Comparison of ENCODE assay signal across 21 mouse cellular contexts in genomic region chr12:3905436-3905835, GRCm38 (mm10). TPM values are rescaled to one million over a fixed set of nuclear protein-coding genes. Genes with fewer than 3 reads are reported as not detected.
DNase-seq lines count a peak whose midpoint lies in the region; ATAC-seq lines count a peak whose summit lies in the region.
"Had no signal": no experiment of that assay in that cellular context is flagged by ENCODE, and none has a peak within 500 bp of the region (broad histone marks: within the 10 kb centered on the region; RNA-seq: fewer than 3 reads in every experiment).

No protein-coding gene starts in this region.

- no peak overlapping the region for H3K4me3 ChIP-seq in heart, embryonic 13.5 days
- no peak overlapping the region for H3K4me3 ChIP-seq in midbrain, embryonic 11.5 days (ENCODE audit: low read depth, low read length)
- no peak overlapping the region for H3K4me3 ChIP-seq in midbrain, embryonic 13.5 days (replicated peaks)
- no peak overlapping the region for H3K4me3 ChIP-seq in macrophage (ENCODE audit: inconsistent target)
- H3K4me3 ChIP-seq in kidney, embryonic 14.5 days (ENCODE audit: low read length): no peak overlapping the region
- H3K4me3 ChIP-seq: embryonic facial prominence, embryonic 10.5 days; embryonic facial prominence, embryonic 12.5 days; forebrain, embryonic 13.5 days; forebrain, embryonic 15.5 days had no signal

- H3K27me3 ChIP-seq in heart, embryonic 13.5 days (replicated peaks): no peaks in the 10 kb centered on the region
- no peaks in the 10 kb centered on the region for H3K27me3 ChIP-seq in midbrain, embryonic 11.5 days (ENCODE audit: control insufficient read depth, insufficient read depth, low read length)
- H3K27me3 ChIP-seq in midbrain, embryonic 13.5 days: no peaks in the 10 kb centered on the region
- H3K27me3 ChIP-seq in kidney, embryonic 14.5 days (ENCODE audit: control insufficient read depth, insufficient read depth, low read length): no peaks in the 10 kb centered on the region
- H3K27me3 ChIP-seq: embryonic facial prominence, embryonic 12.5 days; forebrain, embryonic 13.5 days; forebrain, embryonic 15.5 days; Patski had no signal

- H3K36me3 ChIP-seq in heart, embryonic 13.5 days: peaks cover 96% of the 10 kb centered on the region
- peaks cover 41% of the 10 kb centered on the region for H3K36me3 ChIP-seq in midbrain, embryonic 11.5 days (ENCODE audit: control insufficient read depth, insufficient read depth, low read length)
- peaks cover 89% of the 10 kb centered on the region for H3K36me3 ChIP-seq in midbrain, embryonic 13.5 days
- H3K36me3 ChIP-seq in macrophage (ENCODE audit: inconsistent target): peaks cover 78% of the 10 kb centered on the region
- H3K36me3 ChIP-seq in kidney, embryonic 14.5 days (ENCODE audit: control insufficient read depth, insufficient read depth, low read length): peaks cover 84% of the 10 kb centered on the region
- H3K36me3 ChIP-seq: G1E had no signal

- no peak overlapping the region for H3K4me2 ChIP-seq in heart, embryonic 13.5 days
- H3K4me2 ChIP-seq in midbrain, embryonic 11.5 days: no peak overlapping the region
- no peak overlapping the region for H3K4me2 ChIP-seq in midbrain, embryonic 13.5 days (replicated peaks)
- H3K4me2 ChIP-seq in kidney, embryonic 14.5 days (replicated peaks; ENCODE audit: low read depth, low read length): no peak overlapping the region
- H3K4me2 ChIP-seq: embryonic facial prominence, embryonic 12.5 days; forebrain, embryonic 13.5 days; forebrain, embryonic 15.5 days had no signal

- intact Hi-C loops in heart, postnatal 10 days (cut with DNase I): no loop called here

- peaks cover 20% of the 10 kb centered on the region; the same call in 1 of the 2 replicates for H3K79me2 ChIP-seq in macrophage (ENCODE audit: inconsistent target)

- 84% methylated on average over 9 of the region's 9 CpGs for WGBS in heart, embryonic 13.5 days
- 91% methylated on average over 9 of the region's 9 CpGs for WGBS in midbrain, embryonic 11.5 days
- 96% methylated on average over 9 of the region's 9 CpGs for WGBS in midbrain, embryonic 13.5 days
- WGBS in macrophage (ENCODE audit: missing documents): 96% methylated on average over 9 of the region's 9 CpGs
- WGBS in kidney, embryonic 14.5 days: 88% methylated on average over 9 of the region's 9 CpGs

- H3K9me3 ChIP-seq in heart, embryonic 13.5 days: no peaks in the 10 kb centered on the region
- H3K9me3 ChIP-seq in midbrain, embryonic 11.5 days (ENCODE audit: control insufficient read depth, low read length): no peaks in the 10 kb centered on the region
- no peaks in the 10 kb centered on the region for H3K9me3 ChIP-seq in midbrain, embryonic 13.5 days
- no peaks in the 10 kb centered on the region for H3K9me3 ChIP-seq in kidney, embryonic 14.5 days (ENCODE audit: control insufficient read depth, low read length)
- H3K9me3 ChIP-seq: embryonic facial prominence, embryonic 10.5 days; embryonic facial prominence, embryonic 12.5 days; forebrain, embryonic 13.5 days; forebrain, embryonic 15.5 days; G1E had no signal

- H3K4me1 ChIP-seq in heart, embryonic 13.5 days: peaks cover 4% of the 10 kb centered on the region; the same call in 1 of the 2 replicates
- no peaks in the 10 kb centered on the region for H3K4me1 ChIP-seq in midbrain, embryonic 11.5 days (ENCODE audit: control insufficient read depth, insufficient read depth, low read length)
- H3K4me1 ChIP-seq in midbrain, embryonic 13.5 days (replicated peaks): no peaks in the 10 kb centered on the region
- H3K4me1 ChIP-seq in kidney, embryonic 14.5 days (ENCODE audit: control insufficient read depth, insufficient read depth, low read length): no peaks in the 10 kb centered on the region
- H3K4me1 ChIP-seq: embryonic facial prominence, embryonic 10.5 days; embryonic facial prominence, embryonic 12.5 days; forebrain, embryonic 13.5 days; forebrain, embryonic 15.5 days had no signal

- ATAC-seq in heart, embryonic 13.5 days (ENCODE audit: extremely low read depth, insufficient number of reproducible peaks, low FRiP score, low TSS enrichment): 0 out of 2 replicates have a peak, but pooled peaks have one; percentile 6
- no peak for ATAC-seq in midbrain, embryonic 11.5 days (ENCODE audit: low FRiP score)
- no peak for ATAC-seq in midbrain, embryonic 13.5 days
- no peak for ATAC-seq in kidney, embryonic 14.5 days (ENCODE audit: low FRiP score, low TSS enrichment)
- ATAC-seq: activated CD4-positive, CD25-positive, alpha-beta regulatory T cell, adult 4 months; forebrain, embryonic 13.5 days; forebrain, embryonic 15.5 days; Patski had no signal

- no peak for DNase-seq in heart, postnatal 10 days
- peak; percentile 73 for DNase-seq in midbrain, embryonic 11.5 days (ENCODE audit: low spot score, missing footprints)
- DNase-seq: adrenal gland, adult 8-10 months; adrenal gland, postnatal 14 days; adrenal gland, postnatal 36 days; cerebellum, adult 11-12 months; cerebellum, adult 2 months; cerebellum, adult 9-10 months; cerebellum, postnatal 10 days; cerebellum, postnatal 25 days had no signal

- H3K9ac ChIP-seq in heart, embryonic 13.5 days: no peak overlapping the region
- no peak overlapping the region for H3K9ac ChIP-seq in midbrain, embryonic 11.5 days (ENCODE audit: low read length)
- no peak overlapping the region for H3K9ac ChIP-seq in midbrain, embryonic 13.5 days (replicated peaks)
- no peak overlapping the region for H3K9ac ChIP-seq in kidney, embryonic 14.5 days (ENCODE audit: low read depth, low read length)
- H3K9ac ChIP-seq: embryonic facial prominence, embryonic 12.5 days; forebrain, embryonic 13.5 days; forebrain, embryonic 15.5 days had no signal

- H3K27ac ChIP-seq in heart, embryonic 13.5 days (replicated peaks): 0 out of 2 replicates have a peak overlapping the region, but pooled peaks have one; percentile 15
- H3K27ac ChIP-seq in midbrain, embryonic 11.5 days (ENCODE audit: low read depth, low read length): no peak overlapping the region
- H3K27ac ChIP-seq in midbrain, embryonic 13.5 days: no peak overlapping the region
- peak overlapping the region; percentile 10; the same call in 1 of the 2 replicates for H3K27ac ChIP-seq in macrophage
- H3K27ac ChIP-seq in kidney, embryonic 14.5 days (ENCODE audit: low read depth, low read length): no peak overlapping the region
- H3K27ac ChIP-seq: embryonic facial prominence, embryonic 10.5 days; embryonic facial prominence, embryonic 12.5 days; forebrain, embryonic 13.5 days; forebrain, embryonic 15.5 days had no signal

RNA-seq across cellular contexts. Expression of gene Pomc, which starts 49.3 kb away (rescaled TPM):
- polyA plus RNA-seq in heart, embryonic 13.5 days (2015; fragmentation: Nextera tagmentation; extraction: Ambion mirVana): 1.4 and 1.6 TPM in 2 replicates
- total RNA-seq in heart, postnatal 10 days (2021): under 1 TPM in 1 of 2 experiments, not detected in 1; 0.72 TPM
- 6.9 and 7.3 TPM in 2 replicates for polyA plus RNA-seq in midbrain, embryonic 11.5 days (2014; fragmentation: Nextera tagmentation; extraction: Ambion mirVana)
- 9.3 and 12.8 TPM in 2 replicates for polyA plus RNA-seq in midbrain, embryonic 13.5 days (2015; fragmentation: Nextera tagmentation; extraction: Ambion mirVana)
- total RNA-seq in macrophage (2018; cell fraction: chromatin; rRNA removed): under 1 TPM in 3 of 26 experiments, not detected in 23; 0.67 to 0.91 (median 0.90) TPM
- under 1 TPM in 14 of 26 experiments, not detected in 12; 0.12 to 0.47 (median 0.23) TPM for total RNA-seq in macrophage (2018; cell fraction: cytosol; rRNA removed)
- 1 to 10 TPM in 2 of 26 experiments, under 1 TPM in 9, not detected in 15; 0.76 to 1.6 (median 0.87) TPM for total RNA-seq in macrophage (2018; cell fraction: nucleus; rRNA removed)
- 0.37 TPM in 1 of 3 replicates, not detected in the others for polyA plus RNA-seq in macrophage (2018)
- polyA plus RNA-seq in kidney, embryonic 14.5 days (2014; fragmentation: Nextera tagmentation; extraction: Ambion mirVana): 3.6 and 4.8 TPM in 2 replicates
- total RNA-seq: G1E had no signal
- polyA plus RNA-seq: G1E, Patski had no signal

Comparison
In these comparisons a context has a peak if more than half of its experiments do, and no peak if none do; other contexts are left out.
1. H3K27ac ChIP-seq: peak in heart, embryonic 13.5 days (single experiment) and macrophage (single experiment); none in midbrain, embryonic 11.5 days (single experiment), midbrain, embryonic 13.5 days (single experiment) and kidney, embryonic 14.5 days (single experiment).